Mouse (Mus musculus) liver, embryonic 14.5 days (tissue): ENCODE data around the gene Upp2. TPM values are rescaled to one million over a fixed set of nuclear protein-coding genes. Genes with fewer than 3 reads are reported as not detected.
A peak's percentile ranks its signal among the peaks of the same experiment; 100 is the strongest.

ENCODE experiments used
- ATAC-seq: fragments of 200-750 bp; cut with Nextera tagmentation; 2 replicates; pipeline ENCODE4 v1.8.0; 2017; ENCODE audit warnings: moderate number of reproducible peaks, mild to moderate bottlenecking, moderate library complexity; ENCODE audit not compliant: insufficient read depth
- DNase-seq, 3 experiments: peaks; one replicate each; pipeline ENCODE4 v3.0.0-alpha.2; 2012 to 2013; ENCODE audit warnings: low read depth in 3 of 3, low spot score in 3 of 3
- H3K27ac ChIP-seq: fragments of 300-500 bp; sonication (generic); 2 replicates; pipeline ENCODE4 v1.5.1; 2014; ENCODE audit warnings: moderate library complexity, mild to moderate bottlenecking, control low read depth, inconsistent platforms
- H3K27me3 ChIP-seq: fragments of 300-500 bp; sonication (generic); 2 replicates; pipeline ENCODE4 v1.6.1; 2014; ENCODE audit warnings: mild to moderate bottlenecking, low read length, moderate library complexity; ENCODE audit not compliant: control insufficient read depth, insufficient read depth
- H3K36me3 ChIP-seq: fragments of 300-500 bp; sonication (generic); replicated peaks from 2 replicates; pipeline ENCODE4 v1.6.1; 2014; ENCODE audit warnings: low read depth; ENCODE audit not compliant: control insufficient read depth, insufficient read depth
- H3K4me1 ChIP-seq, 2 experiments: fragments of 200-500 bp in 1 of 2; fragments of 300-500 bp in 1 of 2; sonication (generic) in 1 of 2; replicated peaks; 2 replicates each; pipeline ENCODE4 v1.6.1; 2012 to 2014; ENCODE audit warnings: antibody characterized with exemption in 1 of 2, inconsistent platforms in 1 of 2, low read length in 1 of 2; ENCODE audit not compliant: control insufficient read depth in 2 of 2, insufficient read depth in 2 of 2
- H3K4me2 ChIP-seq: fragments of 300-500 bp; sonication (generic); 2 replicates; pipeline ENCODE4 v1.6.1; 2014; ENCODE audit warnings: low read depth, mild to moderate bottlenecking, control low read depth, moderate library complexity
- H3K4me3 ChIP-seq, 2 experiments: fragments of 200-500 bp in 1 of 2; fragments of 300-500 bp in 1 of 2; sonication (generic) in 1 of 2; 2 replicates each; pipeline ENCODE4 v1.5.1; 2012 to 2014; ENCODE audit warnings: low read depth in 2 of 2, low read length in 2 of 2, mild to moderate bottlenecking in 2 of 2, control low read depth in 1 of 2, inconsistent platforms in 1 of 2, moderate library complexity in 1 of 2; ENCODE audit not compliant: insufficient read depth in 1 of 2
- H3K9ac ChIP-seq: fragments of 300-500 bp; sonication (generic); replicated peaks from 2 replicates; pipeline ENCODE4 v1.6.1; 2014; ENCODE audit warnings: mild to moderate bottlenecking, control low read depth, moderate library complexity
- H3K9me3 ChIP-seq: fragments of 300-500 bp; sonication (generic); 2 replicates; pipeline ENCODE4 v1.6.1; 2016; ENCODE audit warnings: low read length, mixed read lengths; ENCODE audit not compliant: control insufficient read depth
- CTCF ChIP-seq: IDR thresholded peaks from 2 replicates; pipeline ENCODE4 v1.5.1; 2016; ENCODE audit warnings: antibody characterized with exemption, low read depth, control low read depth
- EP300 ChIP-seq: IDR thresholded peaks from 2 replicates; pipeline ENCODE4 v1.6.1; 2016; ENCODE audit warnings: antibody characterized with exemption, low read depth
- WGBS: fragments of 180-500 bp; shearing (Covaris S2); extraction: QIAGEN DNeasy Blood & Tissue Kit; methylation state at CpG from one replicate; pipeline ENCODE4 v1.1.7; 2014; ENCODE audit not compliant: insufficient replicate concordance; 5-methylcytosine and 5-hydroxymethylcytosine counted together
- polyA plus RNA-seq, 2 experiments: library from polyadenylated mRNA; depleted of rRNA in 1 of 2; stranded (reverse) in 1 of 2; unstranded in 1 of 2; fragments of >200 nt; fragmentation: Nextera tagmentation in 1 of 2; extraction: Ambion mirVana in 1 of 2; gene quantifications; 2 replicates each; pipeline versions ENCODE4 v1.2.1 to v1.2.3; 2012 to 2014

Gene Upp2
- polyA plus RNA-seq, 2 experiments, result 1.1 to 1.4 TPM

- 55% methylated on average over 2 of the region's 2 CpGs for WGBS
- no peaks in the 10 kb centered on the region for H3K36me3 ChIP-seq
Measured at GRCm38 (mm10) chr2:58672520-58672919, 105.4 kb downstream of the Upp2 start.

DNA sequence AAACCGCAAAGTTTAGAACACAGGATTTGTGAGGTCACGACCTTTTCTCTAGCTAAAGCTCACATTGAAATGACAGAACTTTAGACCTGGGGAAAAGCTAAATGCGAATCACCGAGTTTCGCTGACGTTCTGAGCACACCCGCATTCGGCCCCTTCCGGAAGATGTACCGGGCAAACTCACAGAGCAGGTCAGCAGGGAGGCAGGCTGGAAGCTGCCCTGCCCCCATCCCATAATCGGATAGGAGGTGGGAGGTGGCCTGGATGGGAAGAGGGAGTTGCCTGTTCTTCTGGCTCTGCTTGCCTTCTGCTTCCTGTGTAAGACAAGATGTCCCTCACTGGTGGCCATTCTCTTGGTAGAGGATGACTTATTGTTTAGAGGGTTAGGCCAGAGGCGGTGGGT is 112.9 kb downstream of the Upp2 start:
- Histone ChIP-seq H3K9ac (no peak overlapping the region), H3K4me2 (no peak overlapping the region), H3K27ac (no peak overlapping the region), H3K27me3 (no peaks in the 10 kb centered on the region), H3K4me1 (no peaks in the 10 kb centered on the region), H3K4me3 (no peak overlapping the region), H3K9me3 (no peaks in the 10 kb centered on the region), H3K36me3 (no peaks in the 10 kb centered on the region)
- 73% methylated on average over 12 of the region's 12 CpGs for WGBS
- TF ChIP-seq EP300 (no peak), CTCF (no peak)
- ATAC-seq (no peak), DNase-seq (no peak)

More at GRCm38 (mm10) chr2:58672520-58672919, 105.4 kb downstream of the Upp2 start:
- Histone ChIP-seq H3K27me3 (no peaks in the 10 kb centered on the region), H3K9me3 (no peaks in the 10 kb centered on the region; the same call in 1 of the 2 replicates), H3K27ac (no peak overlapping the region), H3K4me2 (no peak overlapping the region), H3K4me3 (no peak overlapping the region), H3K9ac (no peak overlapping the region), H3K4me1 (no peaks in the 10 kb centered on the region)
- TF ChIP-seq CTCF, result no peak
- TF ChIP-seq EP300, result no peak
- no peak for ATAC-seq
- no peak for DNase-seq

DNA sequence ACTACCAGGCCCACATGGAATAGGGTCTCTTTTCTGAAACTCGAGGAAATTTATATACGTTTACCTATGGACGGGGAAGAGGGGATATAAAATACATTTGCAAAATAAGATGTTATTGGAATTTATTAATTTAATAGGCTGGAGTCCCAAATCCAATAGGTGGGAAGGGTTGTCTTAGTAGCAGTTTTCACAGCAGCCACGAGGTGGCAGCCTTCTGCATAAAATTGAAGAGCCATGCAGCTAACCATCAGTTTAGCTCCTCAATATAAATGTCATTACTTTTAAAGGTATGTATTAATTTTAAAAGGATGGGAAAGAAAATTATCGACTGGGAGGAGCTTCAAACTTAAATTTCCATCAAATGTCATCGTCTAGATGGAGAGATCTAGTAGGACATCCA is 113.7 kb downstream of the Upp2 start:
- Histone ChIP-seq H3K36me3 (no peaks in the 10 kb centered on the region), H3K4me3 (no peak overlapping the region), H3K27ac (no peak overlapping the region), H3K4me1 (no peaks in the 10 kb centered on the region), H3K9ac (no peak overlapping the region), H3K9me3 (no peaks in the 10 kb centered on the region), H3K4me2 (no peak overlapping the region), H3K27me3 (no peaks in the 10 kb centered on the region)
- no peak for DNase-seq
- TF ChIP-seq CTCF, result peak; percentile 44; the same call in 1 of the 2 replicates
- TF ChIP-seq EP300, result no peak
- no peak for ATAC-seq
- WGBS, result 22% methylated on average over 6 of the region's 6 CpGs

GRCm38 (mm10) chr2:58681394-58681793 is 114.3 kb downstream of the Upp2 start:
- Histone ChIP-seq H3K4me3 (no peak overlapping the region), H3K36me3 (no peaks in the 10 kb centered on the region), H3K9me3 (no peaks in the 10 kb centered on the region), H3K9ac (no peak overlapping the region), H3K27me3 (no peaks in the 10 kb centered on the region), H3K4me2 (no peak overlapping the region), H3K4me1 (no peaks in the 10 kb centered on the region), H3K27ac (no peak overlapping the region)
- ATAC-seq (no peak), DNase-seq (no peak)
- TF ChIP-seq EP300 (no peak), CTCF (no peak)
- 49% methylated on average over 3 of the region's 3 CpGs for WGBS

- Histone ChIP-seq H3K27me3 (no peaks in the 10 kb centered on the region), H3K9ac (no peak overlapping the region), H3K4me3 (no peak overlapping the region), H3K9me3 (no peaks in the 10 kb centered on the region), H3K4me1 (no peaks in the 10 kb centered on the region), H3K27ac (no peak overlapping the region), H3K36me3 (no peaks in the 10 kb centered on the region), H3K4me2 (no peak overlapping the region)
- WGBS, result 60% methylated on average over 8 of the region's 8 CpGs
- TF ChIP-seq CTCF, result no peak
- no peak for TF ChIP-seq EP300
- DNase-seq (no peak), ATAC-seq (no peak)
Measured at GRCm38 (mm10) chr2:58697501-58697900, 130.4 kb downstream of the Upp2 start.
